Mouse (Mus musculus) G1E (cell line): Measurements from ENCODE around the gene Glipr1l3. TPM values are rescaled to one million over a fixed set of nuclear protein-coding genes. Genes with fewer than 3 reads are reported as not detected.
"Not testable (repeated sequence)": the region's sequence is repeated elsewhere in the genome, so short reads cannot be mapped to it uniquely, and the experiment has no call there.

Source experiments
- ATAC-seq: 2 replicates; pipeline ENCODE4 v1.8.0; 2016; ENCODE audit warnings: mild to moderate bottlenecking; ENCODE audit not compliant: insufficient number of reproducible peaks, poor library complexity, low FRiP score, severe bottlenecking; ENCODE audit errors: extremely low read depth
- DNase-seq: peaks from one replicate; pipeline ENCODE4 v3.0.0; 2012; ENCODE audit warnings: low spot score
- H3K27me3 ChIP-seq: 2 replicates; pipeline ENCODE4 v1.6.1; 2012; ENCODE audit warnings: mild to moderate bottlenecking, low read length, inconsistent platforms; ENCODE audit not compliant: insufficient read depth
- H3K36me3 ChIP-seq: replicated peaks from 2 replicates; pipeline ENCODE3; 2012; ENCODE audit warnings: mild to moderate bottlenecking, inconsistent platforms
- H3K4me1 ChIP-seq: 2 replicates; pipeline ENCODE4 v1.6.1; 2012; ENCODE audit warnings: low read depth, low read length, inconsistent platforms, mixed read lengths; ENCODE audit not compliant: insufficient read depth
- H3K4me3 ChIP-seq: 2 replicates; pipeline ENCODE4 v1.5.1; 2012; ENCODE audit warnings: low read depth, mild to moderate bottlenecking, inconsistent platforms, low read length, moderate library complexity, mixed read lengths
- H3K9me3 ChIP-seq: replicated peaks from 2 replicates; pipeline ENCODE4 v1.6.1; 2012; ENCODE audit warnings: inconsistent platforms
- CTCF ChIP-seq: IDR thresholded peaks from 2 replicates; pipeline ENCODE4 v1.5.1; 2012; ENCODE audit warnings: low read depth, low read length, inconsistent platforms, mixed read lengths
- GATA1 ChIP-seq: IDR thresholded peaks from 2 replicates; pipeline ENCODE4 v1.6.1; 2012; ENCODE audit warnings: borderline replicate concordance, low read length, inconsistent platforms, mixed read lengths
- GATA2 ChIP-seq: IDR thresholded peaks from 2 replicates; pipeline ENCODE4 v1.6.1; 2012; ENCODE audit warnings: low read depth, low read length, inconsistent platforms, borderline replicate concordance
- POLR2AphosphoS5 ChIP-seq: IDR thresholded peaks from 2 replicates; pipeline ENCODE4 v1.6.1; 2012; ENCODE audit warnings: low read depth, low read length, inconsistent platforms; ENCODE audit not compliant: insufficient replicate concordance
- TAL1 ChIP-seq: conservative IDR thresholded peaks from 2 replicates; pipeline ENCODE4 v1.6.1; 2012; ENCODE audit warnings: low read depth, low read length, inconsistent platforms, mixed read lengths
- polyA plus RNA-seq: library from polyadenylated mRNA; stranded (reverse); fragments of >175 nt; gene quantifications from 2 replicates; pipeline ENCODE4 v1.2.3, GENCODE M21; 2012
- total RNA-seq, 2 experiments: library from RNA; stranded (forward) in 1 of 2; stranded (reverse) in 1 of 2; fragments of 200-1000 nt in 1 of 2; fragments of >200 nt in 1 of 2; fragmentation: Nextera tagmentation in 1 of 2; gene quantifications; 2 replicates each; pipeline ENCODE4 v1.2.3; 2014 to 2017

Gene Glipr1l3
- total RNA-seq (2014; fragmentation: Nextera tagmentation) (not detected in 2 replicates), total RNA-seq (2017) (not detected in 2 replicates), polyA plus RNA-seq (not detected in 2 replicates)

- H3K4me3 ChIP-seq, DNase-seq, H3K4me1 ChIP-seq, H3K27me3 ChIP-seq, H3K9me3 ChIP-seq, H3K36me3 ChIP-seq: not testable (repeated sequence)
- peak; percentile 40 for ATAC-seq
Measured at GRCm38 (mm10) chr10:112159882-112160560, at the start of gene Glipr1l3. Gene Glipr1l3 (minus strand): TSS chr10:112160327.

GRCm38 (mm10) chr10:112203463-112203862 lies 43.3 kb upstream of the Glipr1l3 start:
- Histone ChIP-seq H3K9me3 (no peaks in the 10 kb centered on the region), H3K4me1 (no peaks in the 10 kb centered on the region), H3K4me3 (no peak overlapping the region), H3K36me3 (no peaks in the 10 kb centered on the region), H3K27me3 (no peaks in the 10 kb centered on the region)
- TF ChIP-seq POLR2AphosphoS5 (no peak), CTCF (no peak), TAL1 (no peak), GATA1 (no peak), GATA2 (no peak)
- ATAC-seq (no peak), DNase-seq (no peak)

GRCm38 (mm10) chr10:112193919-112194318 lies 33.8 kb upstream of the Glipr1l3 start:
- not testable (repeated sequence) for DNase-seq, H3K27me3 ChIP-seq, H3K36me3 ChIP-seq, ATAC-seq, H3K4me1 ChIP-seq, H3K9me3 ChIP-seq, H3K4me3 ChIP-seq

- not testable (repeated sequence) for DNase-seq, H3K9me3 ChIP-seq, H3K4me1 ChIP-seq, H3K27me3 ChIP-seq, ATAC-seq, H3K36me3 ChIP-seq, H3K4me3 ChIP-seq
Measured at GRCm38 (mm10) chr10:112177027-112177426, 16.9 kb upstream of the Glipr1l3 start.

GRCm38 (mm10) chr10:112163168-112163766 lies 3.1 kb upstream of the Glipr1l3 start, which contains the start of gene Caps2:
Gene Caps2 (plus strand): TSS chr10:112163621.
- no peak for ATAC-seq

GRCm38 (mm10) chr10:112139834-112140233 lies 20.3 kb downstream of the Glipr1l3 start:
- ATAC-seq, result no peak
- no peak overlapping the region for H3K4me3 ChIP-seq
- no peaks in the 10 kb centered on the region for H3K36me3 ChIP-seq
- no peaks in the 10 kb centered on the region for H3K4me1 ChIP-seq
- no peak for TF ChIP-seq CTCF
- TF ChIP-seq GATA2, result no peak
- no peak for TF ChIP-seq TAL1
- TF ChIP-seq POLR2AphosphoS5, result no peak
- no peak for TF ChIP-seq GATA1
- DNase-seq, result no peak
- no peaks in the 10 kb centered on the region for H3K27me3 ChIP-seq
- H3K9me3 ChIP-seq, result no peaks in the 10 kb centered on the region

More at GRCm38 (mm10) chr10:112163168-112163766, 3.1 kb upstream of the Glipr1l3 start, which contains the start of gene Caps2:
- H3K36me3 ChIP-seq, result no peaks in the 10 kb centered on the region
- no peak within 1 kb of the TSS for H3K4me3 ChIP-seq
- TF ChIP-seq CTCF, result no peak
- no peak for TF ChIP-seq POLR2AphosphoS5
- no peak for TF ChIP-seq TAL1
- no peak for TF ChIP-seq GATA1
- TF ChIP-seq GATA2, result no peak
- H3K27me3 ChIP-seq, result no peaks in the 10 kb centered on the region
- no peak for DNase-seq
- H3K4me1 ChIP-seq, result no peaks in the 10 kb centered on the region
- H3K9me3 ChIP-seq, result no peaks in the 10 kb centered on the region

- DNase-seq, result no peak
- TF ChIP-seq TAL1 (no peak), GATA1 (no peak), POLR2AphosphoS5 (no peak), GATA2 (no peak), CTCF (no peak)
- no peaks in the 10 kb centered on the region for H3K27me3 ChIP-seq
- ATAC-seq, result no peak
- no peaks in the 10 kb centered on the region for H3K4me1 ChIP-seq
- H3K36me3 ChIP-seq, result no peaks in the 10 kb centered on the region
- no peaks in the 10 kb centered on the region for H3K9me3 ChIP-seq
- H3K4me3 ChIP-seq, result no peak overlapping the region
Measured at GRCm38 (mm10) chr10:112138871-112139430, 21.2 kb downstream of the Glipr1l3 start.
